Mouse (Mus musculus) limb, embryonic 14.5 days (tissue): ENCODE measurements around the gene Peak1. TPM values are rescaled to one million over a fixed set of nuclear protein-coding genes. Genes with fewer than 3 reads are reported as not detected.

ENCODE experiments used
- ATAC-seq: fragments of 200-750 bp; cut with Nextera tagmentation; 2 replicates; pipeline ENCODE4 v1.8.0; 2017; ENCODE audit warnings: low read depth, moderate number of reproducible peaks, moderate TSS enrichment; ENCODE audit not compliant: low FRiP score
- DNase-seq: peaks from one replicate; pipeline ENCODE4 v3.0.0-alpha.2; 2015; ENCODE audit warnings: low spot score
- H3K27ac ChIP-seq: fragments of 300-500 bp; sonication (generic); replicated peaks from 2 replicates; pipeline ENCODE4 v1.5.1; 2014; ENCODE audit warnings: low read depth, mild to moderate bottlenecking, low read length, moderate library complexity, mixed read lengths
- H3K27me3 ChIP-seq: fragments of 300-500 bp; sonication (generic); 2 replicates; pipeline ENCODE4 v1.6.1; 2014; ENCODE audit warnings: low read length, mixed read lengths; ENCODE audit not compliant: control insufficient read depth, insufficient read depth
- H3K36me3 ChIP-seq: fragments of 300-500 bp; sonication (generic); 2 replicates; pipeline ENCODE4 v1.6.1; 2014; ENCODE audit warnings: mild to moderate bottlenecking, low read length, moderate library complexity, mixed read lengths; ENCODE audit not compliant: control insufficient read depth, insufficient read depth
- H3K4me1 ChIP-seq: fragments of 300-500 bp; sonication (generic); 2 replicates; pipeline ENCODE4 v1.6.1; 2014; ENCODE audit warnings: antibody characterized with exemption, low read length, mixed read lengths; ENCODE audit not compliant: control insufficient read depth, insufficient read depth
- H3K4me2 ChIP-seq: fragments of 300-500 bp; sonication (generic); replicated peaks from 2 replicates; pipeline ENCODE4 v1.6.1; 2014; ENCODE audit warnings: low read depth, mild to moderate bottlenecking, low read length, moderate library complexity; ENCODE audit not compliant: severe bottlenecking
- H3K4me3 ChIP-seq: fragments of 300-500 bp; sonication (generic); replicated peaks from 2 replicates; pipeline ENCODE4 v1.5.1; 2014; ENCODE audit warnings: low read length
- H3K9ac ChIP-seq: fragments of 300-500 bp; sonication (generic); 2 replicates; pipeline ENCODE4 v1.6.1; 2014; ENCODE audit warnings: mild to moderate bottlenecking, low read depth, low read length, moderate library complexity; ENCODE audit not compliant: severe bottlenecking
- H3K9me3 ChIP-seq: fragments of 300-500 bp; sonication (generic); 2 replicates; pipeline ENCODE4 v1.6.1; 2016; ENCODE audit warnings: low read length; ENCODE audit not compliant: control insufficient read depth
- POLR2A ChIP-seq: fragments of 200-500 bp; IDR thresholded peaks from 2 replicates; pipeline ENCODE4 v1.8.0; 2012; ENCODE audit warnings: inconsistent platforms, mild to moderate bottlenecking, moderate library complexity, borderline replicate concordance; ENCODE audit not compliant: insufficient read depth, insufficient read length; ENCODE audit errors: extremely low read depth
- WGBS: fragments of 180-500 bp; shearing (Covaris S2); extraction: QIAGEN DNeasy Blood & Tissue Kit; methylation state at CpG from one replicate; pipeline ENCODE4 v1.1.7; 2014; 5-methylcytosine and 5-hydroxymethylcytosine counted together
- polyA plus RNA-seq, 2 experiments: library from polyadenylated mRNA; depleted of rRNA in 1 of 2; stranded (reverse) in 1 of 2; unstranded in 1 of 2; fragments of >200 nt; fragmentation: Nextera tagmentation in 1 of 2; extraction: Ambion mirVana in 1 of 2; gene quantifications; 2 replicates each; pipeline versions ENCODE4 v1.2.1 to v1.2.3; 2012 to 2014

Peak1 gene
- polyA plus RNA-seq, 2 experiments: 11.5 to 18.3 TPM

GRCm38 (mm10) chr9:56166161-56166560 is 251.7 kb downstream of the Peak1 start:
- 17% methylated on average over 5 of the region's 5 CpGs for WGBS
- H3K4me1 ChIP-seq: peaks cover 20% of the 10 kb centered on the region
- no peaks in the 10 kb centered on the region for H3K36me3 ChIP-seq
- no peak for TF ChIP-seq POLR2A
- DNase-seq (peak; percentile 68), ATAC-seq (peak; percentile 58; the same call in 1 of the 2 replicates)
- no peak overlapping the region for H3K4me3 ChIP-seq
- H3K9ac ChIP-seq: no peak overlapping the region
- no peaks in the 10 kb centered on the region for H3K27me3 ChIP-seq
- H3K27ac ChIP-seq: peak overlapping the region; percentile 39
- H3K9me3 ChIP-seq: 0 out of 2 replicates have a peak, but pooled peaks cover 3% of the 10 kb centered on the region
- H3K4me2 ChIP-seq: no peak overlapping the region

- ATAC-seq (no peak), DNase-seq (no peak)
- Histone ChIP-seq H3K4me2 (no peak within 1 kb of the TSS), H3K9ac (no peak within 1 kb of the TSS), H3K27ac (peak within 1 kb of the TSS; percentile 39), H3K9me3 (0 out of 2 replicates have a peak, but pooled peaks cover 2% of the 10 kb centered on the region), H3K4me3 (no peak within 1 kb of the TSS), H3K27me3 (no peaks in the 10 kb centered on the region), H3K36me3 (no peaks in the 10 kb centered on the region), H3K4me1 (peaks cover 22% of the 10 kb centered on the region)
- WGBS: 91% methylated on average over 6 of the region's 6 CpGs
- no peak for TF ChIP-seq POLR2A
Measured at GRCm38 (mm10) chr9:56165377-56165776, 252.5 kb downstream of the Peak1 start, which contains the start of gene Tspan3. Gene Tspan3, minus strand, starts transcription at chr9:56165477.

- ATAC-seq: peak; percentile 97
Measured at GRCm38 (mm10) chr9:56160341-56161141, 257.3 kb downstream of the Peak1 start.

GRCm38 (mm10) chr9:56159456-56159855 is 258.4 kb downstream of the Peak1 start:
- no peak for TF ChIP-seq POLR2A
- no peaks in the 10 kb centered on the region for H3K27me3 ChIP-seq
- ATAC-seq (no peak), DNase-seq (no peak)
- WGBS: 5% methylated on average over 2 of the region's 2 CpGs
- peak overlapping the region; percentile 100 for H3K9ac ChIP-seq
- no peaks in the 10 kb centered on the region for H3K36me3 ChIP-seq
- H3K27ac ChIP-seq: no peak overlapping the region; the same call in 1 of the 2 replicates
- H3K4me2 ChIP-seq: peak overlapping the region; percentile 68
- H3K4me3 ChIP-seq: peak overlapping the region; percentile 99
- no peaks in the 10 kb centered on the region for H3K9me3 ChIP-seq
- peaks cover 23% of the 10 kb centered on the region for H3K4me1 ChIP-seq

More at GRCm38 (mm10) chr9:56160341-56161141, 257.3 kb downstream of the Peak1 start:
- H3K27ac ChIP-seq: peak overlapping the region; percentile 96
- peaks cover 25% of the 10 kb centered on the region for H3K4me1 ChIP-seq
- peak; percentile 93 for DNase-seq
- H3K27me3 ChIP-seq: no peaks in the 10 kb centered on the region
- H3K9ac ChIP-seq: peak overlapping the region; percentile 100
- WGBS: under 1% methylated on average over 59 of the region's 82 CpGs
- H3K36me3 ChIP-seq: no peaks in the 10 kb centered on the region
- H3K9me3 ChIP-seq: no peaks in the 10 kb centered on the region
- 0 out of 2 replicates have a peak, but pooled peaks have one; percentile 61 for TF ChIP-seq POLR2A
- H3K4me3 ChIP-seq: peak overlapping the region; percentile 99
- H3K4me2 ChIP-seq: peak overlapping the region; percentile 68

- H3K9me3 ChIP-seq: no peaks in the 10 kb centered on the region
- H3K4me3 ChIP-seq: no peak overlapping the region
- H3K36me3 ChIP-seq: no peaks in the 10 kb centered on the region
- H3K4me1 ChIP-seq: peaks cover 23% of the 10 kb centered on the region
- H3K27me3 ChIP-seq: no peaks in the 10 kb centered on the region
- H3K27ac ChIP-seq: no peak overlapping the region
- WGBS: 63% methylated on average over 2 of the region's 2 CpGs
- no peak for ATAC-seq
- H3K9ac ChIP-seq: no peak overlapping the region
- DNase-seq: no peak
- H3K4me2 ChIP-seq: no peak overlapping the region
- no peak for TF ChIP-seq POLR2A
Measured at GRCm38 (mm10) chr9:56158077-56158476, 259.8 kb downstream of the Peak1 start.
